11 mouse cellular contexts compared by ENCODE assay signal in the genomic region with DNA sequence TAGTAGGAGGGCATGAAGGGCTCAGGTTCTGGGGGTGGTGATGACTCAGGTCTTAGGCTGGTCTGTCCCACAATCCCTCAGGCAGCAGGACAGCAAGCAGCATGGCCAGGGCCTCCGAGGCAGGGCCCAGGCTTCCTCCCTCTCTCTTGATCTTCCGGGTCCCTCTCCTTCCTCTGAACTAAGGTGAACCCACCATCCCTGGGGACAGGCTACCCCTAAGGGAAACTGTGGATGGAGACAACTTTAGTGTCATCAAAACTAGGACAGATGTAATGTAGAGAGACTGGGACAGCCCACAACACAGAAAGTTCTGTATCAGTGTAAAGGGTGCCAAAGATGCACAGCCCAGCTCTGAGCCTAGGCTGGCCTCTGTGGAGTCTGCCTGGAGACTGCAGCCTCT. TPM values are rescaled to one million over a fixed set of nuclear protein-coding genes. Genes with fewer than 3 reads are reported as not detected.
DNase-seq lines count a peak whose midpoint lies in the region; ATAC-seq and TF ChIP-seq lines count a peak whose summit lies in the region.
"Had no signal": no experiment of that assay in that cellular context is flagged by ENCODE, and none has a peak within 500 bp of the region (broad histone marks: within the 10 kb centered on the region; RNA-seq: fewer than 3 reads in every experiment).

No protein-coding gene starts in this region.

- TF ChIP-seq EP300 in stomach, postnatal 0 days (optimal IDR thresholded peaks at IDR 0.05) = no peak

- H3K27ac ChIP-seq in hindbrain, embryonic 14.5 days = no peak overlapping the region
- no peak overlapping the region for H3K27ac ChIP-seq in hindbrain, embryonic 12.5 days
- no peak overlapping the region for H3K27ac ChIP-seq in stomach, embryonic 16.5 days (ENCODE audit: low read length)
- no peak overlapping the region for H3K27ac ChIP-seq in stomach, postnatal 0 days (replicated peaks)

- H3K4me3 ChIP-seq in hindbrain, embryonic 14.5 days (replicated peaks; ENCODE audit: low read length) = no peak overlapping the region
- no peak overlapping the region for H3K4me3 ChIP-seq in hindbrain, embryonic 12.5 days
- H3K4me3 ChIP-seq in stomach, embryonic 16.5 days (replicated peaks; ENCODE audit: low read length) = no peak overlapping the region
- no peak overlapping the region for H3K4me3 ChIP-seq in stomach, postnatal 0 days (ENCODE audit: low read depth, low read length)

- DNase-seq in heart, adult 11 months = peak; percentile 96
- no peak for DNase-seq in heart, postnatal 36 days
- no peak for DNase-seq in hindbrain, embryonic 14.5 days (ENCODE audit: low spot score)
- no peak for DNase-seq in stomach, postnatal 0 days (ENCODE audit: low spot score)
- DNase-seq in skeletal muscle tissue, adult 2 months (ENCODE audit: low read depth, low spot score) = peak; percentile 12
- no peak for DNase-seq in c-Kit-positive CD71-positive TER-119-positive erythroid progenitor cells, embryonic 14.5 days (ENCODE audit: low spot score)

- peak; percentile 5; the same call in 1 of the 2 replicates for ATAC-seq in hindbrain, embryonic 14.5 days (ENCODE audit: low FRiP score)
- ATAC-seq in hindbrain, embryonic 12.5 days (ENCODE audit: low FRiP score) = no peak
- no peak for ATAC-seq in stomach, embryonic 16.5 days (ENCODE audit: insufficient read depth, low FRiP score)
- no peak for ATAC-seq in stomach, postnatal 0 days (ENCODE audit: low FRiP score, low TSS enrichment)
- ATAC-seq: forebrain, embryonic 14.5 days; inflammation-experienced regulatory T-cells, adult 6 months; intestine, postnatal 0 days had no signal

- H3K36me3 ChIP-seq in hindbrain, embryonic 14.5 days (replicated peaks; ENCODE audit: control insufficient read depth, insufficient read depth) = no peaks in the 10 kb centered on the region
- no peaks in the 10 kb centered on the region for H3K36me3 ChIP-seq in hindbrain, embryonic 12.5 days
- no peaks in the 10 kb centered on the region for H3K36me3 ChIP-seq in stomach, embryonic 16.5 days (ENCODE audit: control insufficient read depth, insufficient read depth, low read length)
- H3K36me3 ChIP-seq in stomach, postnatal 0 days (ENCODE audit: control insufficient read depth, insufficient read depth, low read length) = no peaks in the 10 kb centered on the region

- 77% methylated on average over 2 of the region's 2 CpGs for WGBS in hindbrain, embryonic 14.5 days
- 72% methylated on average over 2 of the region's 2 CpGs for WGBS in hindbrain, embryonic 12.5 days
- WGBS in stomach, embryonic 16.5 days = 79% methylated on average over 2 of the region's 2 CpGs
- 91% methylated on average over 2 of the region's 2 CpGs for WGBS in stomach, postnatal 0 days

- no peaks in the 10 kb centered on the region for H3K9me3 ChIP-seq in hindbrain, embryonic 14.5 days (ENCODE audit: control insufficient read depth, low read length)
- H3K9me3 ChIP-seq in hindbrain, embryonic 12.5 days (replicated peaks) = no peaks in the 10 kb centered on the region
- no peaks in the 10 kb centered on the region for H3K9me3 ChIP-seq in stomach, embryonic 16.5 days (replicated peaks; ENCODE audit: control insufficient read depth, low read length)
- no peaks in the 10 kb centered on the region for H3K9me3 ChIP-seq in stomach, postnatal 0 days (ENCODE audit: control insufficient read depth, low read length)

- intact Hi-C loops in heart, postnatal 36 days (cut with DNase I) = loop anchor here (5.0 kb wide), 1 partner anchor 82 kb away; no protein-coding TSS in a partner anchor

- no peak overlapping the region for H3K4me2 ChIP-seq in hindbrain, embryonic 14.5 days (replicated peaks)
- H3K4me2 ChIP-seq in hindbrain, embryonic 12.5 days (replicated peaks) = no peak overlapping the region
- no peak overlapping the region for H3K4me2 ChIP-seq in stomach, embryonic 16.5 days (ENCODE audit: low read depth, low read length)
- H3K4me2 ChIP-seq in stomach, postnatal 0 days (replicated peaks; ENCODE audit: low read depth) = no peak overlapping the region

- H3K9ac ChIP-seq in hindbrain, embryonic 14.5 days = no peak overlapping the region
- H3K9ac ChIP-seq in hindbrain, embryonic 12.5 days = no peak overlapping the region
- H3K9ac ChIP-seq in stomach, embryonic 16.5 days (ENCODE audit: low read length) = peak overlapping the region; percentile 7; the same call in 1 of the 2 replicates
- no peak overlapping the region for H3K9ac ChIP-seq in stomach, postnatal 0 days (ENCODE audit: low read length)

- H3K27me3 ChIP-seq in hindbrain, embryonic 14.5 days (ENCODE audit: control insufficient read depth, insufficient read depth, low read length) = no peaks in the 10 kb centered on the region
- H3K27me3 ChIP-seq in hindbrain, embryonic 12.5 days = no peaks in the 10 kb centered on the region
- H3K27me3 ChIP-seq in stomach, embryonic 16.5 days (ENCODE audit: control insufficient read depth, insufficient read depth, low read length) = no peaks in the 10 kb centered on the region
- no peaks in the 10 kb centered on the region for H3K27me3 ChIP-seq in stomach, postnatal 0 days (ENCODE audit: control insufficient read depth, insufficient read depth, low read length)

- H3K4me1 ChIP-seq in hindbrain, embryonic 14.5 days (replicated peaks; ENCODE audit: control insufficient read depth, insufficient read depth, low read length) = no peaks in the 10 kb centered on the region
- H3K4me1 ChIP-seq in hindbrain, embryonic 12.5 days = peaks cover 9% of the 10 kb centered on the region
- H3K4me1 ChIP-seq in stomach, embryonic 16.5 days (ENCODE audit: control insufficient read depth, insufficient read depth, low read length) = peaks cover 4% of the 10 kb centered on the region; the same call in 1 of the 2 replicates
- H3K4me1 ChIP-seq in stomach, postnatal 0 days (replicated peaks; ENCODE audit: control insufficient read depth, insufficient read depth) = no peaks in the 10 kb centered on the region

- TF ChIP-seq CTCF in stomach, postnatal 0 days (IDR thresholded peaks at IDR 0.05; ENCODE audit: low read depth) = no peak

RNA-seq across cellular contexts. Expression of gene Ano1, which starts 12.2 kb away (rescaled TPM):
- 10 to 100 TPM; 10.5 to 11.3 TPM for total RNA-seq in heart, postnatal 36 days (2021)
- polyA plus RNA-seq in hindbrain, embryonic 14.5 days (2014; fragmentation: Nextera tagmentation; extraction: Ambion mirVana) = 4.5 and 5.6 TPM in 2 replicates
- polyA plus RNA-seq in hindbrain, embryonic 12.5 days (2016; fragmentation: Nextera tagmentation; extraction: Ambion mirVana) = 6.9 and 7.5 TPM in 2 replicates
- polyA plus RNA-seq in stomach, embryonic 16.5 days (2015; fragmentation: Nextera tagmentation; extraction: Ambion mirVana) = 60.9 and 70.2 TPM in 2 replicates
- 32.4 and 41.6 TPM in 2 replicates for polyA plus RNA-seq in stomach, postnatal 0 days (2015; fragmentation: Nextera tagmentation; extraction: Ambion mirVana)
- polyA plus RNA-seq: inflammation-experienced regulatory T-cells, adult 6 months had no signal

Comparison
In these comparisons a context has a peak if more than half of its experiments do, and no peak if none do; other contexts are left out.
1. DNase-seq: peak in heart, adult 11 months (single experiment) and skeletal muscle tissue, adult 2 months (single experiment); none in heart, postnatal 36 days (0 of 2), hindbrain, embryonic 14.5 days (single experiment), stomach, postnatal 0 days (single experiment) and c-Kit-positive CD71-positive TER-119-positive erythroid progenitor cells, embryonic 14.5 days (single experiment).